Mouse (Mus musculus): ENCODE data around the gene Phpt1.

Phpt1 gene

DNA sequence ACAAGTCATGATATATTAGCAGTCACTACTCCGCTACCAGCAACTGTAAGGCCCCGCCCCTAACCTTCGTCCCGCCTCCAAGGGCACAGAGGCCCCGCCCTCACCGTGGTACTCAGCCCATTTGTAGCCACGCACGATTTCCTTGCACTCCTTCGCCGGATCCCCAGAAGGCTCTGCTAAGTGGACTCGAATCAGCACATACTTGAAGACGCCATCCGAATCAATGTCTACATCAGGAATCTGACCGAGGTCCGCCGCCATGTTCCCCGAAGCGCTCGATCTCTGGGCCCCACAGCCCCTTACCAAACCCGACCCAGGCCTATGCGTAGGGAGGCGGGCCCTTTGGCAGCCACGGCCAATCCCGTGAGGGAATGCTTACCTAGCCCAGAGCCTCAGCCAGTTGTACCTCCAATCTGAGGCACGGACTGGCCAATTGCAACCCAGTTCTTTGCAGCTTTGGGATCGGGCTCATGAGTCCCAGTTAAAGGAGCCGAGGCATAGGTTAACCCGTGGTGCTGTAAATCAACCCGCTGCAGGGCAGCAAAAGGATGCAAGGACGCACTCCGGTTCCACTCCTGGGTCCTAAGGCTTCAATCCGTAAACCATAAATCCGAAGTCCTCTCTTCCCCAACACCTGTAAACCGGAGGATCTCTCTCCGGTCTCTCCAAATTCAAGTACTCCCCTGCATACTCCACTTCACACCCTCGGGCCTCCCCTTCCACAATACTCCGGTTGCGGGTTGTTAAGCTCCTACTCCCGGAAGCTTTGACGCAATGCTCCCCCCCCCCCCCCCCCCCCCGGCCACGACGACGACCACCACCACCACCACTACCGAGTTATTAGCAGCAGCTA, at the start of gene Phpt1, which contains the start of gene Mamdc4:
Gene Phpt1, minus strand, starts transcription at position 646 of the 853 bp plus-strand sequence.
Gene Mamdc4, minus strand, starts transcription at position 267 of the 853 bp plus-strand sequence.
- peak; percentile 90 for ATAC-seq (ENCODE audit: low TSS enrichment)

DNA sequence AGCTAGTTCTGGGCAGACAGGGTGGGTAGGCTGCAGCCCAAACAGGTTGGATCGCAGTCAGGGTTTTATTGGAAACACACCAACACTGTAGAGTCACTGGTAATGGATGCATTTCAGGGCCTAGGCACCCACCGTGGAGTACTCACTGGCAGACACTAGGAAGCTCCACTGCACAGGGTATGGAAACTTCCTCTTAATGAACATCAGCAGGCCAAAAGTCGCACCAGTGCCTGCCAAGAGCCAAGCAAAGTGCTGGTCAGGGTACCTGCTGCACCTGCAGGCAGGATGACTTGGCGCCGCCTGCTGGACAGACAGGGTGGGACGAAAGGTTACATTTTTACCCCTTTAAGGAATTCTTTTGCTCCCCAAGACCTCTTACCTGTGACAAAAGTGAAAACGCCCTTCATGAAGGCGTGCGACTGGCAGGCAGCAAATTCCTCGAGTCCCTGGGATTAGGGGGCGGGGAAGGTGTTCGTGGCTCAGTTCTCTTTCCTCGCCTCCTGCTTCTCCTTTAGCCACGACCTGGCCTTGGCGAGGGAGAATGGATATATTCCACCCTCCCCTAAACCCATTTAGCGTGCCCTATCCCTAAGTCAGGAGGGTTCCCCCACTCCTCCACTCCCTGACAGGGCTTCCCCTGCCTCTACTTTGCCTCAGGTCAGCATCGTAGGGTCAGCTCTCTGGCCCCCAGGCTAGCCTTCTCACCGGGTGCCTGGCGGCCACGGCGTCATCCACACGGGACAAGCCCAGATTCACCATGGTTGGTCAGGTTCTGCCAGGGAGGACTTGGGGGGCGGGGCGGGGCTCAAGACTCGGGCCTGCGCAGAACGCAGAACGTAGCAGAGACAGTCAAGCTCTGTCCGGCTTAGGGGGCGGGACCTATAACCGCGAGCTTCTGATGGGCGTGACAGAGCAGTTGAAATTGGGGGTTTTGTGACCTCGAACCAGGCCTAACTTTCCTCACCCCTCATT, 46.5 kb upstream of the Phpt1 start, which contains the start of gene Tmem141:
Gene Tmem141, minus strand, starts transcription at position 777 of the 972 bp plus-strand sequence.
- peak; percentile 96 for ATAC-seq (ENCODE audit: low TSS enrichment)

DNA sequence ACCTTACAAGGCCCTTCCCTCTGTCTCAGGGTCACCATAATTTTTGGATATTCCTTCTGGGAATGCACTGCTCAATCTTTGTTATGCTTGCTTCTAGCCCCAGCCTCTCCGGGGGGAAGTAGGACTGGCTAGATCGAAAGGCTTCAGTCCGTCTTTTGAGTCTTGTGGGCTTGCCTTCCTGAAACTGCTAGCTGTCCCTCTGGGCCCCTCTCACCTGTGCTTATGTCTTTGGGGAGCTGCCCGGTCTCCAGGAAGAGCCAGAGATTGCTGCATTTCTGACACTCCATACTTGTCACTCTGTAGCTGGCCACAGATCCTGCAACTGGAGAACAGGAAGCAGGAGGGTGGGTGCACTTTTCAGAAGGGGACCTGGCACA, 45.8 kb upstream of the Phpt1 start:
- ATAC-seq (ENCODE audit: low TSS enrichment): no peak

DNA sequence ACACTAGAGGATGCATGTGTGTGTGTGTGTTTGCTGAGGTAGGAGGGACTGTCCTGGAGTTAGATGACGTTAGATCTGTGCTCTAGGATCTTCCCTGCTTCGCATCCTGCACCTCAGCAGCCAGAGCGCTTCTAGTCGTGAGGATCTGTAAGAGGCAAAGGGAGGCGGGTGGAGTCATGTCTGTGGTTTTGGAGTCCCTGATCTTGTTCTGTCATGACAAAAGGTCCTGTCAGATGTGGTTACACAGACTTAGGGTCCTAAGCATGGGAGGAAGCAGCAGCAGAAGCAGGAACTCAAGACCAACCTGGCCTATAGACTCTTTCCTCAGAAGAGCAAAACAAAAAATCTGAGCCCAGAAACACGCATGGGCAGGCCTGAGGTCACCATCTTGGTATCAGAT, 45.4 kb upstream of the Phpt1 start:
- no peak for ATAC-seq (ENCODE audit: low TSS enrichment)

DNA sequence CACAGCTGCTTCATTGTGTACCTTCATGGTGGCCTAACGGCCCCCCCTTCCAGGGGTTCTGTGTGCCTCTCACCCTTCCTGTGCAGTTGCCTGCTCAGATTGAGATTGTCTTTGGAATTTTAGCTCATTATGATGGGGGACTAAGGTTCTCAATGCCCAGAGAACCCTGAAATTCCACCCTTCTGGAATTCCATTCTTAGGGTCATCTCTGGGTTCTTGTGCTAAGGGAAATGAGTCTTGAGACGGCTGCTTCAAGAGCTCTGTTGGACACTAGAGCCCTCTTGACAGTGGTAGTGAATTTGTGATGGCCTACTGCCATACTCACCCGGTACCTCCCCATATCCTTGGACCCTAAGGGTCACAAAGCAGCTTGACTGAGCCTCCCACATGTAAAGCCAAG, 42.6 kb upstream of the Phpt1 start, which contains the start of gene Ccdc183:
Gene Ccdc183, minus strand, starts transcription at position 101 of the 400 bp plus-strand sequence.
- no peak for ATAC-seq (ENCODE audit: low TSS enrichment)

DNA sequence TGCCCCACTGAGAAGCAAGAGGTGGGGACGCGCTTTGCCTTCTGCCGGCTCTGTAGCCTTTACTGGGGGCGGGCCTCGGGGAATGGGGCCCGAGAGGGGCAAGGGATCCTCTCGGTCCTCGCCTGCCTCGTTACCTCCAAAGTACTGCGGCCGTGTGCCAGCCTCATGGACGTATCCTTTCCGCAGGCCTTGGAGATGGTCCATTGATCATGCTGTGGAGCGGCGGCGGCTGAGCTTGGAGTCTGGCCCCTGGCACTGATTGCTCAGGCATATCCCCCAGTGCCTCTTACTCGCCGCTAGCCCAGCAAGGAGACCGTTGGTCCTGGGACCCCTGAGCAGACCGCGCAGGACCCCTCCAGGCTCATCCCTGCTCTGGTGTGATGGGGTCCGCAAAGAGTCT, 41.4 kb upstream of the Phpt1 start:
- no peak for ATAC-seq (ENCODE audit: low TSS enrichment)

DNA sequence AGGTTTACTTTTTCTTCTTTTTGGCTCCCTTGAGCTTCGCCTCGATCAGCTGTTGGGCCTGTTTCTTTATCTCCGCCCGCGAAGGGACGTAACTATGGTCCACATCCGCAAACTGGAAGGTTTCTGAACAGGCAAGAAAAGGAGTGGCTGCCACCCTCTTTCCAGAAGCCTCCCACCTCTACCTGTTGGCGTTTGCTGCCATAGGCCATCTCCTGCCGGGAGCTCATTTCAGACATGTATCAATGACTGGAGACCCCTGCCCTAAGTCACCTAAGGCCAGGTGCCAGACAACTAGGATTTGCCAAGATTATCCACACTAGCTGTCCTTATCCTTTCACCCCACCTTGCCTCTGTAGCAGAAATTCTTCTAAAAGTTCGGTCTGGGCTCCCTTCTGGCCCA, 33.6 kb upstream of the Phpt1 start:
- ATAC-seq (ENCODE audit: low TSS enrichment): 0 out of 2 replicates have a peak, but pooled peaks have one; percentile 11

DNA sequence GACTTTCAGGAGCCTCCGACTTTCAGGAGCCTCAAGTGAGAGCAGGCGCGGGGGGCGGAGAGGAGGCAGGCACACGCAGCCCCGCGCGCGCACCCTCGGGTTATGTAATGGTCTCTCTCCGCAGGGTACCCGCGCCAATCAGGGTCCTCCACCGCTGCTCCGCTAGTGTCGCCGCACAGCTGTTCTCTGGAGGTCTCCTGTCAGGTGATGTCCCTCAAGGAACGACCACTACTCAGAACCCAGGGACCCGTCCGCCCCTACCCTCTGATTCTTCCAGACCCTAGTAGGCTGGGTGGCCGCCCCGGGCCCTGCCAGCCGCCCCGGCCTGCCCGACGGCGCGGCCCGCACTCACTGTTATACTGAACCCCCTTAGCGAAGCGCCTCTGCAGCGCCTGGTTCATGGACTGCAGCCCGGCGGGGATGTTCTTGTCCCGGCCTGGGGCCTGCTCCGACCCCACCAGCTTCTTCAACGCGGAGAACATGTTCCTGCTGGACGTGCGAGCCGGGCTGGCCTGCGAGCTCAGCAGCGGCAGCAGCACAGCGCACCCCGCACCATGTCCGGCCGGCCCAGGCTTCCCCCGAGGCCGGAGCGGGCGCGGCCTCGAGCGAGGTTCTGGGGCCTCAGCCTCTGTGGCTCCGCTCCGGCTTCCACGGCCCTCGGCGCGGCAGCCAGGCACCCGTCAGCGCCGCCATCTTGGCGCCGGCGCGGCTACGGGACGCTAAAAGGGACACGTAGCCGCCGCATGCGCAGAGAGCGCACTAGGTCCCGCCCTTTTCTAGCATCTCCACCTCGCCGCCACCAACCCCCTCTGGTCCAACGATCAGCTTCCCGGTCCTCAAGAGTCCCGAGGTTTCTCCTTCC, 33.0 kb upstream of the Phpt1 start, which contains the start of gene Rabl6:
Gene Rabl6, minus strand, starts transcription at position 761 of the 862 bp plus-strand sequence.
- ATAC-seq (ENCODE audit: low TSS enrichment): peak; percentile 87

DNA sequence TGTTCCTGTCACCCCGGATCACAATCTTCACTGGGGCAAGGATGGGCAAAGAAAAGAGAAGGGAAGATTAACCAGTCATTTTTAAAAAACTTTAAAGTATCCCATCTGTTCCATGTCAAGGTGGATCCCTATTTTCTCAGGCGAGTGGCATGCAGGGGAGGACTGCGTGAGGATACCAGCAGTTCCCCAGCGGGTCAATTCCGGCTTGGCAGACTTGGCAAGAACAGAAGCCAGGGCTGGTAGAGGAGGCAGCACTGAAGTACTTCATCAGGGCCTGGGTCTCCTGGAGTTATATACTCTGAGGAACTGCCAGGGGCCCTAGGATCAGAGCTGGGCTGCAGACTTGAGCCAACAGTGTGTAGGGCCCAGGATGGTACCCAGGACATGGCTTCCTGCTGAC, 27.5 kb upstream of the Phpt1 start:
- no peak for ATAC-seq (ENCODE audit: low TSS enrichment)

DNA sequence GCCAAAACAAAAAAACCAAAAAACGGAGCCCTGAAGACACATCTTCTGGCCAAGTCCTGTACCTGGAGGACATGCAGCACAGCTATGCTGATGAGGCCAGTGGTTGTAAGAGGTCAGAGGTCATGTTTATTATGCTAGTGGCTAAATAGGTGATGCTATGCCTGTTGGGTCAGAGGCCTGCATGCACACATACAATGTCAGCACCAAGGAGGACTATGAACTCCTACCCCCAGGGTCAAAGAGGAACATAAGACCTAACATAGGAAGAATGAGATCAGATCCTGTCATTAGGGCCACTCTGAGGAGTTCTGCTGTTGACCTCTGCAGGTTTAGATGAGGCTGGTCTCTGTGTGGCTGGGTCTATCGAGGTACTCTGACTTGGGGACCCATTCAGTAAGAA, 25.0 kb upstream of the Phpt1 start:
- ATAC-seq (ENCODE audit: low TSS enrichment): no peak

DNA sequence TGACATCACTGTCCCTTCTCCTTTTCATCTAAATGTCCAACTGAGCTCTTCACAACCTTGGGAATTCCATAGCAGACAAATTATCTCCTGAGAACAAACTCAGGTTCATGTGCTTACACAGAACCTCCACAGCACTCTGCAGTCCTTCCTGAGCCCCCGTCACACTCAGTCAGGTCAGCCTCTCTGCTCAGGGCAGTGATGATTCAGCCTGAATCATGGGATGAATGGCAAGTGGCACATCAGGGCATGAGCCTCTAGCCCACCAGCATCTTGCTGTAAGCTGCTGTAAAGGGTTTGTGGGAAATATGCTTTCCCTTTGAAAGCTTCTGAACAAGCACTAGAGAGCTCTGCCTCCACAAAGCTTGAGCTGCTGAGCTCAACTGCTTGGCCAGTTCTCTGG, 23.7 kb upstream of the Phpt1 start:
- no peak for ATAC-seq (ENCODE audit: low TSS enrichment)

DNA sequence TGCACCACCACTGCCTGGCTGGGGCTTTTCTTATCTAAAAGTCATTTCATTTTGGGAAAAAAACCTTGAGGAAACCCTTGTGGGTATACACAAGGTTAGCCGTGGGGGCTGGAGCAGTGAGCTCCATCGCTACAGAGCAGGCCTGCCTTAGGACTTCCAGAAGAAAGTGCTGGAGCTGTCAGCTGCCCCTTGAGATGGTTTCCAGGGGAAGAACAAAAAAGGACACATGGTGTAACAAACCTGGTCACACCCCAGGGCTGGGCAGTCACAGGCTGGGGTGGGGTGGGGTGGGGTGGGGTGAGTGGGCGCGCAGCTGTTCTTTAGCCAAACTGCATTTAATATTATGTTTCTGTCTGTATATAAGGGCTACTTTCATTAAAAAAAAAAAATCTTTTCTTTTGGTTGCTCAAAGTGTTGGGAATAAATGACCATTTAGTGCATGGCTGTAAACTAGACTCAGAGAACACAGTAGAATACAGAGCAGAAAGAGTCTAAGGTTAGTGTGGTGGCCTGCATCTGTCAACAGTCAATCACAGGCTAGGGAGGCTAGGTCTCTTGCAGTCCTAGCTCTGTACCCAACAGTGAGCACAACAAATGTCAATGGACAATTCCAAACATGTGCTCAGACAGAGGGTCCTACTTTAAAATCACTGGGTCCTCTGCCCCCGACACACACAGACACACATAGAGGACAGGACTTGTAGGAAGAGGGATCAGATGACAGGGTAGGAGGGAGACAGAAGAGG, 21.9 kb upstream of the Phpt1 start:
- no peak for ATAC-seq (ENCODE audit: low TSS enrichment)

DNA sequence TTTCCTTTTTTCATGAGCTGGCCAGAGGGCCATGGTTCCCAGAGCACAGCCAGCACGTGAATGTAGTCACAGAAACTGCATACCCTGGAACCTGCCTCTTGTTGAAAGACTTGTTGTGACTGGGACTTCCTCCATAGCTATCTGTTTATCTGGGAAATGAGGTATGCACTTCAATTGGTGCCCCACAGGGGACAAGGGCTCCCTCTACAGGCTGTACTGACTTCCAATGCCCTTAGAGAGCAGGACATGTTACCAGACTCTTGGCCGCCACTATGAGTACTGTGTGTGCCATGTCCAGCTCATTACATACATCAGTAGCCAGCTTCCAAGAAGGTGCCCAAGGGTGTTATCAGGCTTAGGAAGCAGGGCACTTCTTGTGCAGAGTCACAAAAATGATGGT, 16.8 kb upstream of the Phpt1 start:
- ATAC-seq (ENCODE audit: low TSS enrichment): peak; percentile 48

DNA sequence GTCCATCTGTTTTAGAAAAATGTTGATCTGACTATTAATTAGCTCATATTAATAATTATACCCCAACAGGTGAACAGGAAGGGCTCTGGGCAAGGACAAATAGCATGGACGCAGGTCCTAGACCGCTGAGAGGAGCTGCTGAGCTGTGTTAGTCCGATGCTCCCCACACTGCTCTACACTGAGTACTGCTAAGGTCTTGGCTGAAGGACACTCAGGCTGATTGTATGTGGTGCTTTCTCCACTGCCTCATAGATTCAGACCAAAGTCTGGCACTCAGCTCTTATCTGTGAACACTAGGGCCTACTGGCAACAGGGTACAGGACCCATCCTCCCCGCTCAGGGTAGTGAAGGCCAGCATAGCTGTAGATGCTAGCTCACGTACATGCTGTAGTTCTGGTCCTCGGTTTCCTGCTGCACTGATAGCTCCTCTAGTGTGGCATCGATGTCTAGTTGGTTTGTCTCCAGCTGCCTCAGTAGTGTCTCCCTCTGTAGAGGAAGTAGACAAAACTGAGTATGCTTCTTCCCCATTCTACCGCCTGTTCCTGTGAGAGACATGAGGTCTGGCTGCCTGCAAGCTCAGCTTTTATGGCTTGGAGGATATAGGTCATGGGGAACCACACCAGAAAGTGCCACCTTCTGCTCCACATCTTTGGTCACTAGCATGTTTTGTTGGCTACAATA, 13.3 kb upstream of the Phpt1 start:
- ATAC-seq (ENCODE audit: low TSS enrichment): no peak

DNA sequence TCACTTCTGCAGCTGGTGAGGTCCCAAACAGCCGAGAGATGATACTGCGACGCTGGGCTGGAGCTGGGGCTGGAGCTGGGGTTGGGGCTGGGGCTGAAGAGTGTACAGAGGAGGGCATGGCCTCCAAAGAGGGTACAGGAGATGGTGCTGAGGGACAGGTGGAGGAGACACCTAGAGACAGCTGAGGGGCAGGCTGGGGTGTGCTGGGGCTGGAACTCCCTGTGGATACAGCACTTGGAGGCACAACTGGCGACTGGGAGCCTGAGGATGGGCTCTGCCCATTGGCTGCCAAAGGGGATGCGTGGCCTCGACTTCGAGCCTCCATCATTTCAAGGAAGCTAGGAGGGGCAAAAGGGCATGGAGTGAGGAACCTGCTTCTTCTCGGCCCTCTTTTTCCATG, 12.3 kb upstream of the Phpt1 start:
- ATAC-seq (ENCODE audit: low TSS enrichment): no peak

DNA sequence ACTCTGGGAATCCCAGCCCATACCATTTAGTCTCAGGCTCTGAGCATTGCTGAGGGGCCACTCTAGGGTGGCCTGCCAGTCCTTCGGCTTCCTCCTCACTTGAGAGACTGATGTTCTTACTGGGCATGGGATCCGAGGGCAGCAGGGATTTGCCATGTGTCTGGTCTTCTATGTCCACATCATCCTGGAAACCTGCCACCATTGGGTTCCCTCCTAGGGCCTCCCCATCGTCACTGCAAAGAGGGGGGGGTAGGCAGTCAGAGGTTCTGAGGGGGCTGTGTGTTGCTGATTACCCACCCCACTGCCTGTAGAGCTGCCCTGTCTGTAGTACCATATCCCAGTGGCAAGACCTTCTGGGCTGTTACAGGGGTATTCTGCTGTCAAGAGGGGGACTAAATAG, 10.6 kb upstream of the Phpt1 start:
- no peak for ATAC-seq (ENCODE audit: low TSS enrichment)

DNA sequence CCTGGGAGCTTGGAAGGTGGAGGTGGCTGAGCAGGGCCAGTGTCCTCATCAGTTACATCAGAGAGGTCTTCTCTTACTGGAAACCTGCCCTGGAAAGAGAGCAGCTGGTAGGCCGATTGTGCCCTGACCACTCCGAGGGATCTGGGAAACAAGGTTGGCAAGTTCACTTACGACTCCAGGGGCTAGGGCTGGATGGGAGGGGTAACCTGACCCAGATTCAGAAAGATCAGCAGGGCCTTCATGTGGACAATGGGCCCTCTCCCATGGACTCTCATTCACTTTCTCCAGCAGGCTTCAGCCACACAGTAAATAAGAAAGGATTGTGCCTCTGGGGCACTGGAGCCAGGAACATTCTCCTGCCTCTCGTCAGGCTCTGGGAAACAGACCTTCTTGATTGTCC, 9.8 kb upstream of the Phpt1 start:
- ATAC-seq (ENCODE audit: low TSS enrichment): no peak

DNA sequence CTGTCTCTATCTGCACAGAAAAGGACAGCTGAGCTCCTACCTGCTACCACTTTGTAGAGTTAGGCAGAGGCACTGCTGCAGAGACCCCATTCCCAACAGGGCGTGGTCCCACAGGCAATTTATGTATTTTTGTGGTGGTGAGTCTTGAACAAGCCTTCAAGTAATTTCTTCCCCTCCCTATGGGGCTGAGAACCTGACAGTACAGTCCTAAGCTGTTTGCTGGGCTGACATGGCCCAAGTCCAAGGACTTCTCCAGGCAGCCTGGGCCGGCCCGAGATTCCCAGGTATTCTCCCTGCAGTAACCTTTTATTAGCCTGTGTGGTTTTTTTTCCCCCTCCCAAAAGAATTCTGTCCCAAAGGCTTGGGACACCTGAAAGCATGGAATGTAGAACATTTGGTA, 9.1 kb upstream of the Phpt1 start:
- ATAC-seq (ENCODE audit: low TSS enrichment): no peak

DNA sequence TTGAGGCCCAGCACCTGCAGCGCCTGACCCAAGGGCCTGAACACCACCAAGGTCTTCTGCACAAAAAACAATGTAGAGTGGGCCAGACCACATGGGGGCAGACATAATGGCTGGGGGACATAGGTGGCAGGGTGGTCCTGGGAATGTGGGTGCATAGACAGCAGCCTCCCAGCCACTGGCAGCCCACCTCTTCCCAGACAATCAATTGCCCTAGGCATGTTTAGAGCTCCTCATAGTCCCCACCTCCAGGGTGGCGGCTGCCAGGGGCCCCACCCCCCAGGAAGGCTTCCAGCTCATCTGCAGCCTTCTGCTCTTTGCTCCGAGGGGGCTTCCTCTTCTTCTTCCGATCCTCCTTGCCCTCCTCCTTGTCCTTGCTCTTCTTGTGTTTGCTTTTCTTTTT, 8.5 kb upstream of the Phpt1 start:
- ATAC-seq (ENCODE audit: low TSS enrichment): no peak

DNA sequence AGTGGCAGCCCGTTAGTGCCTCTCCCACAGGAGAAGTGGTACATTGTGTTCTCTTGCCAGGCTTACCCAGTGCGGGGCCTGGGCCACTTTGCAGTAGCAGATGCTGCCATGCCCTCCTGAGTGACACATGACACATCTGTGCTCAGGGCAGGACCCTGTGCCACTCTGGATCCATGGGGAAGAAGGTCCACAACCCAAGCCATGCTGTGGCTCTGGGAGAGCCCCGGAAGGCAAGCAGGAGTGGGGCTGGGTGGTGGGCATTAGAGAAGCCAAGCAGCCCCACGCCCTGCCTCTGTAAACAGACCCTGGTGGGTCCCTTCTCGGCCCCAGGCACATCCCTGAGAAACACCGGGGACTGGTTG, 8.1 kb upstream of the Phpt1 start:
- ATAC-seq (ENCODE audit: low TSS enrichment): no peak
